Mouse (Mus musculus) lung, adult 2 months (tissue): Measurements from ENCODE around the gene Engase.

Experiments used
- CTCF ChIP-seq: fragments of 200-500 bp; IDR thresholded peaks from 2 replicates; pipeline ENCODE4 v1.5.1; 2011; ENCODE audit warnings: mild to moderate bottlenecking, low read length, control low read depth; ENCODE audit not compliant: insufficient read depth
- POLR2A ChIP-seq: fragments of 200-500 bp; IDR thresholded peaks from 2 replicates; pipeline ENCODE4 v1.6.1; 2011; ENCODE audit warnings: low read depth, mild to moderate bottlenecking, control low read depth, low read length, borderline replicate concordance; ENCODE audit errors: extremely low read depth

DNA sequence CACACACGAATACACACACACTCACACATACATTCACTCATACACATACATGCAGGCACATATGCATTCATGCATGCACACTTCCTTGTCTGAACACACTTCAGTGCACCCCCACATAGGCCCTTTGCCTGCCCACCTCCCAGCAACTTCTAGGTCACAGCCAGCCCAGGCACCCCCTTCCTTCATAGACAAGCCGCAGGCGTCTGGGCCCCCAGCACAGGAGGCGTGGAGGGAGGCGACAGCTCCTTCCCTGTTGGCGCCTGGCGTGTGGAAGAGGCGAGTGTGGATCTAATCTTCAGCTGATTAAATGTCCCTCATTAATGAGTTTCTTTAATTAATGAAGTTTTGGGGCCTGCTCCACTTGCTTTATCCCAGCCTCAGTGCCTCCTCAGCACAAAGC is 53.7 kb downstream of the Engase start:
- TF ChIP-seq POLR2A = no peak
- TF ChIP-seq CTCF = no peak
